Mouse (Mus musculus) myocyte (in vitro differentiated cells): ENCODE data around the gene Pwp2.

Source experiments
- POLR2A ChIP-seq: IDR thresholded peaks from one replicate; pipeline ENCODE4 v1.6.1; 2011; ENCODE audit warnings: low read depth, mild to moderate bottlenecking, control low read depth, moderate library complexity; ENCODE audit not compliant: insufficient read length
- TCF3 ChIP-seq: IDR thresholded peaks from one replicate; pipeline ENCODE4 v1.6.1; 2011; ENCODE audit warnings: low read depth, control low read depth; ENCODE audit not compliant: insufficient read length
- USF1 ChIP-seq: IDR thresholded peaks from one replicate; pipeline ENCODE4 v1.6.1; 2011; ENCODE audit warnings: low read depth, mild to moderate bottlenecking, control low read depth, moderate library complexity

DNA sequence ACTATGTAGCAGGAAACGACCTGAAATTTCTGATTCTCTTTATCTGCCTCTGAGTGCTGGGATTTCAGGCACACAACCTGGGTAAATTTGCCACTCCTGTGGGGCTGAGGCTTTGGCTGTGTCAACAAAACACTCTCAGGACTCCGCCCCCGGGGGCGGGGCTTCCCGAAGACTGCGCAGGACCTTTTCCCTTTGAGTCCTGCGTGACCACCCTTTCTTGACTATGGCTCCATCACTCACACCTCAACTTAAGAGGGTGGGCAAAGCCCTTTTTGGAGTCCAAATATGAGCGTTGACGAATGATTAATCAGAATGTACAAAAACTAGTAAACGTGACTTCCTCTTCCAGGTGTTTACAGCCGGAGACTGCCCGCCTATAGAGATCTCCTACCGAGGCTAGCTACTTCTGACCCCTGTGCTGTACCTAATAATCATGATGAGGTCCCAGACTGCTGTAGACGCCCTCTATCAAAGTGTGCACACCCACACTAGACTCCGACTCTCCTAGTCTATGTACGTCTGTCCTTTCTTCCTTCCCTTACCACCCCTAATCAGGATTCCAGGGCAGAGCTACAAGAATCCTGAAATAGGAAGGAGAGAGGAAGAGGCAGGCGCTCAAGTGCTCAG is 25.6 kb downstream of the Pwp2 start:
- TF ChIP-seq POLR2A: no peak
- TF ChIP-seq TCF3: no peak
- no peak for TF ChIP-seq USF1
